In genomic region chr12:51504581-51504980, GRCm38 (mm10) we compare ENCODE assay signal across 15 mouse cellular contexts.
DNase-seq lines count a peak whose midpoint lies in the region; ATAC-seq lines count a peak whose summit lies in the region.
"Had no signal": no experiment of that assay in that cellular context is flagged by ENCODE, and none has a peak within 500 bp of the region (broad histone marks: within the 10 kb centered on the region; RNA-seq: fewer than 3 reads in every experiment).

No protein-coding gene starts in this region.

- H3K27me3 ChIP-seq in hindbrain, embryonic 11.5 days (ENCODE audit: control insufficient read depth, insufficient read depth, low read length): no peaks in the 10 kb centered on the region
- no peaks in the 10 kb centered on the region for H3K27me3 ChIP-seq in hindbrain, embryonic 12.5 days
- H3K27me3 ChIP-seq in liver, embryonic 11.5 days (replicated peaks; ENCODE audit: control insufficient read depth, insufficient read depth, low read length): no peaks in the 10 kb centered on the region
- no peaks in the 10 kb centered on the region for H3K27me3 ChIP-seq in intestine, embryonic 16.5 days (replicated peaks; ENCODE audit: control insufficient read depth, insufficient read depth, low read length)

- H3K4me1 ChIP-seq in hindbrain, embryonic 11.5 days (replicated peaks; ENCODE audit: control insufficient read depth, insufficient read depth, low read length): no peaks in the 10 kb centered on the region
- peaks cover 18% of the 10 kb centered on the region for H3K4me1 ChIP-seq in hindbrain, embryonic 12.5 days
- H3K4me1 ChIP-seq in liver, embryonic 11.5 days (replicated peaks; ENCODE audit: control insufficient read depth, insufficient read depth, low read length): peaks cover 19% of the 10 kb centered on the region
- H3K4me1 ChIP-seq in intestine, embryonic 16.5 days (ENCODE audit: control insufficient read depth, insufficient read depth, low read length): no peaks in the 10 kb centered on the region

- no peaks in the 10 kb centered on the region for H3K36me3 ChIP-seq in hindbrain, embryonic 11.5 days (ENCODE audit: control insufficient read depth, insufficient read depth, low read length)
- H3K36me3 ChIP-seq in hindbrain, embryonic 12.5 days: no peaks in the 10 kb centered on the region
- no peaks in the 10 kb centered on the region for H3K36me3 ChIP-seq in liver, embryonic 11.5 days (ENCODE audit: control insufficient read depth, insufficient read depth, low read length)
- H3K36me3 ChIP-seq in intestine, embryonic 16.5 days (ENCODE audit: control insufficient read depth, insufficient read depth, low read length): no peaks in the 10 kb centered on the region

- H3K4me2 ChIP-seq in hindbrain, embryonic 11.5 days (replicated peaks; ENCODE audit: low read depth, low read length): no peak overlapping the region
- H3K4me2 ChIP-seq in hindbrain, embryonic 12.5 days (replicated peaks): no peak overlapping the region; the same call in 1 of the 2 replicates
- 0 out of 2 replicates have a peak overlapping the region, but pooled peaks have one; percentile 18 for H3K4me2 ChIP-seq in liver, embryonic 11.5 days
- no peak overlapping the region for H3K4me2 ChIP-seq in intestine, embryonic 16.5 days (ENCODE audit: low read depth, low read length)

- no peaks in the 10 kb centered on the region for H3K9me3 ChIP-seq in hindbrain, embryonic 11.5 days (ENCODE audit: control insufficient read depth, low read length)
- no peaks in the 10 kb centered on the region for H3K9me3 ChIP-seq in hindbrain, embryonic 12.5 days (replicated peaks)
- H3K9me3 ChIP-seq in liver, embryonic 11.5 days (ENCODE audit: control insufficient read depth, low read length): no peaks in the 10 kb centered on the region
- H3K9me3 ChIP-seq in intestine, embryonic 16.5 days (ENCODE audit: control insufficient read depth, low read length): no peaks in the 10 kb centered on the region

- 28% methylated on average over 7 of the region's 7 CpGs for WGBS in hindbrain, embryonic 11.5 days
- 21% methylated on average over 7 of the region's 7 CpGs for WGBS in hindbrain, embryonic 12.5 days
- 27% methylated on average over 7 of the region's 7 CpGs for WGBS in liver, embryonic 11.5 days
- 20% methylated on average over 7 of the region's 7 CpGs for WGBS in intestine, embryonic 16.5 days

- no peak for ATAC-seq in hindbrain, embryonic 11.5 days (ENCODE audit: low FRiP score)
- no peak for ATAC-seq in hindbrain, embryonic 12.5 days (ENCODE audit: low FRiP score)
- peak; percentile 33; the same call in 1 of the 2 replicates for ATAC-seq in liver, embryonic 11.5 days (replicated peaks; ENCODE audit: low FRiP score)
- no peak for ATAC-seq in intestine, embryonic 16.5 days
- ATAC-seq: activated CD4-positive, CD25-positive, alpha-beta regulatory T cell, adult 4 months; lung, postnatal 0 days had no signal

- no peak overlapping the region for H3K27ac ChIP-seq in hindbrain, embryonic 11.5 days (ENCODE audit: low read depth, low read length)
- H3K27ac ChIP-seq in hindbrain, embryonic 12.5 days: no peak overlapping the region
- H3K27ac ChIP-seq in liver, embryonic 11.5 days (ENCODE audit: low read depth, low read length): peak overlapping the region; percentile 46; the same call in 1 of the 2 replicates
- no peak overlapping the region for H3K27ac ChIP-seq in intestine, embryonic 16.5 days (ENCODE audit: low read length)

- no peak overlapping the region for H3K4me3 ChIP-seq in hindbrain, embryonic 11.5 days (ENCODE audit: low read depth, low read length)
- no peak overlapping the region for H3K4me3 ChIP-seq in hindbrain, embryonic 12.5 days
- H3K4me3 ChIP-seq in liver, embryonic 11.5 days (ENCODE audit: low read depth, low read length): no peak overlapping the region
- no peak overlapping the region for H3K4me3 ChIP-seq in intestine, embryonic 16.5 days (ENCODE audit: low read length)
- H3K4me3 ChIP-seq: erythroblast, embryonic 14.5 days had no signal

- H3K9ac ChIP-seq in hindbrain, embryonic 11.5 days (ENCODE audit: low read depth, low read length): no peak overlapping the region
- H3K9ac ChIP-seq in hindbrain, embryonic 12.5 days: no peak overlapping the region
- H3K9ac ChIP-seq in liver, embryonic 11.5 days (ENCODE audit: low read depth, low read length): no peak overlapping the region
- H3K9ac ChIP-seq in intestine, embryonic 16.5 days (ENCODE audit: low read depth, low read length): no peak overlapping the region

- peak; percentile 25 for DNase-seq in hindbrain, embryonic 11.5 days (ENCODE audit: low spot score)
- DNase-seq in ZHBTc4 (ENCODE audit: low read depth, low spot score): peak; percentile 28
- DNase-seq in embryo, embryonic 11.5 days (ENCODE audit: low read depth, low spot score): peak; percentile 23
- DNase-seq in liver, embryonic 11.5 days (ENCODE audit: low spot score): no peak
- DNase-seq in cerebellum, adult 8-10 months: no peak
- DNase-seq in layer of hippocampus, adult 9-10 months (ENCODE audit: low spot score): no peak
- DNase-seq: cerebellum, adult 2 months; left cerebral cortex, postnatal 4 days; right cerebral cortex, postnatal 25 days; thymus, postnatal 14 days had no signal

Comparison
In these comparisons a context has a peak if more than half of its experiments do, and no peak if none do; other contexts are left out.
1. DNase-seq: peak in hindbrain, embryonic 11.5 days (single experiment), ZHBTc4 (single experiment) and embryo, embryonic 11.5 days (single experiment); none in liver, embryonic 11.5 days (single experiment), cerebellum, adult 8-10 months (single experiment) and layer of hippocampus, adult 9-10 months (single experiment).